Mouse (Mus musculus) embryonic facial prominence, embryonic 11.5 days (tissue): ENCODE results near the gene Ilkap. TPM values are rescaled to one million over a fixed set of nuclear protein-coding genes. Genes with fewer than 3 reads are reported as not detected.

Experiments
- ATAC-seq: fragments of 200-750 bp; cut with Nextera tagmentation; replicated peaks from 2 replicates; pipeline ENCODE4 v1.8.0; 2017; ENCODE audit warnings: low read depth; ENCODE audit not compliant: insufficient number of reproducible peaks, low FRiP score, low TSS enrichment
- DNase-seq: peaks from one replicate; pipeline ENCODE4 v3.0.0-alpha.2; 2015; ENCODE audit warnings: low spot score
- H3K27ac ChIP-seq: fragments of 300-500 bp; sonication (generic); replicated peaks from 2 replicates; pipeline ENCODE4 v1.5.1; 2014; ENCODE audit warnings: mild to moderate bottlenecking, low read depth, low read length, control low read depth
- H3K27me3 ChIP-seq: fragments of 300-500 bp; sonication (generic); 2 replicates; pipeline ENCODE4 v1.6.1; 2014; ENCODE audit warnings: mild to moderate bottlenecking, low read length, moderate library complexity, mixed read lengths; ENCODE audit not compliant: control insufficient read depth, insufficient read depth
- H3K36me3 ChIP-seq: fragments of 300-500 bp; sonication (generic); replicated peaks from 2 replicates; pipeline ENCODE4 v1.6.1; 2014; ENCODE audit warnings: low read depth, mild to moderate bottlenecking, low read length, moderate library complexity, mixed read lengths; ENCODE audit not compliant: control insufficient read depth, insufficient read depth
- H3K4me1 ChIP-seq: fragments of 300-500 bp; sonication (generic); 2 replicates; pipeline ENCODE4 v1.6.1; 2014; ENCODE audit warnings: low read length, mixed read lengths; ENCODE audit not compliant: control insufficient read depth, insufficient read depth
- H3K4me2 ChIP-seq: fragments of 300-500 bp; sonication (generic); 2 replicates; pipeline ENCODE4 v1.6.1; 2014; ENCODE audit warnings: low read depth, mild to moderate bottlenecking, control low read depth, low read length, moderate library complexity
- H3K4me3 ChIP-seq: fragments of 300-500 bp; sonication (generic); 2 replicates; pipeline ENCODE4 v1.5.1; 2014; ENCODE audit warnings: low read depth, low read length, control low read depth
- H3K9ac ChIP-seq: fragments of 300-500 bp; sonication (generic); replicated peaks from 2 replicates; pipeline ENCODE4 v1.6.1; 2014; ENCODE audit warnings: mild to moderate bottlenecking, control low read depth, low read length
- H3K9me3 ChIP-seq: fragments of 300-500 bp; sonication (generic); replicated peaks from 2 replicates; pipeline ENCODE4 v1.6.1; 2016; ENCODE audit warnings: mild to moderate bottlenecking, low read length, inconsistent platforms, mixed read lengths; ENCODE audit not compliant: control insufficient read depth
- WGBS: fragments of 180-500 bp; shearing (Covaris S2); extraction: QIAGEN DNeasy Blood & Tissue Kit; methylation state at CpG from one replicate; pipeline ENCODE4 v1.1.7; 2014; 5-methylcytosine and 5-hydroxymethylcytosine counted together
- polyA plus RNA-seq: library from polyadenylated mRNA; unstranded; fragments of >200 nt; fragmentation: Nextera tagmentation; extraction: Ambion mirVana; gene quantifications from 2 replicates; pipeline ENCODE4 v1.2.1, GENCODE M21; 2014

Ilkap gene
- polyA plus RNA-seq, 1 experiment from 2014 or later, result 178 TPM

DNA sequence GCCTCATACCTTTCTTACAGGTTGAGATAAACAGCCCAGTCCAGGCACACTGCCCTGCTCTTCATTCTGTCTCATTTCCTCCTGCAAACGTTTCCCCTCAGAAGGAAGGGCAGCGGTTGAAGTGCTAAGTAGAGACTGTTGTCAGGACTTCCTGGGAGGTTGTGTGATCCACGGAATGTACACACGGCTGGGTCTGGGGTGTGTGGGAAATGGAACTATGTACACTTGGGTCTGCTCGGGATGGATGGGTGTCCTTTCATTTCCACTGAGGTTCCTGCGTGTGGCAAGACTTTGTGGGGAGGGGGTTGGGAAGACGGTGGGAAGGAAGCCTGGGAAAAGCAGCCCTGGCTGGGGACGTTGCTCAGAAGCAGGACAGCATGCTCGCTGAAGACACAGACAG, 27.8 kb upstream of the Ilkap start:
- no peak for DNase-seq
- Histone ChIP-seq H3K4me2 (no peak overlapping the region), H3K36me3 (no peaks in the 10 kb centered on the region), H3K4me3 (no peak overlapping the region), H3K27ac (no peak overlapping the region), H3K9me3 (no peaks in the 10 kb centered on the region), H3K9ac (no peak overlapping the region), H3K27me3 (no peaks in the 10 kb centered on the region), H3K4me1 (no peaks in the 10 kb centered on the region)
- WGBS, result 80% methylated on average over 9 of the region's 9 CpGs
- ATAC-seq, result no peak

DNA sequence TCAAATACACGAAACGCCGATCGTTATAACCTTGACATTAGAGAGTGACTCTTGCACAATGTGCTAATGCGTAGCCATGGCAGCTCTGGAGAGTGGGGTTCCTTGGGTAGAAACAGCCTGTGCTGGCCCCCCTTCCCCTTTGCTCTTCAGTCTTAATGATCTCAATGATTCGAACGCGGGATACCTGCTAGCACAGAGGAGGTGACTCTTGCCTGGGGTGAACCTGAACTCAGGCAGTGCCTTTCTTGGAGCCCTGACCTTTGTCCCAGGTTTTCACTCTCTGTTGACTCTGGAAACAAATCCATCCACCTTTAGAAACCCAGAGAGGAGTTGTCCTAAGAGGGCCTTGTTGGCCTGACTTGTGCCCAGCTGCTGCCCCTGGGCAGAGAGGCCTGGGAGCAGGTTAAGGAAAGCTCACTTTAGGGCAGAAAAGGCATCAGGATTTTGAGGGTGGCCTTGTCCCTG, 22.0 kb upstream of the Ilkap start:
- Histone ChIP-seq H3K9ac (no peak overlapping the region), H3K36me3 (no peaks in the 10 kb centered on the region), H3K27me3 (no peaks in the 10 kb centered on the region), H3K4me1 (no peaks in the 10 kb centered on the region), H3K27ac (no peak overlapping the region), H3K9me3 (no peaks in the 10 kb centered on the region), H3K4me2 (no peak overlapping the region), H3K4me3 (no peak overlapping the region)
- 87% methylated on average over 8 of the region's 8 CpGs for WGBS
- ATAC-seq (no peak), DNase-seq (no peak)

DNA sequence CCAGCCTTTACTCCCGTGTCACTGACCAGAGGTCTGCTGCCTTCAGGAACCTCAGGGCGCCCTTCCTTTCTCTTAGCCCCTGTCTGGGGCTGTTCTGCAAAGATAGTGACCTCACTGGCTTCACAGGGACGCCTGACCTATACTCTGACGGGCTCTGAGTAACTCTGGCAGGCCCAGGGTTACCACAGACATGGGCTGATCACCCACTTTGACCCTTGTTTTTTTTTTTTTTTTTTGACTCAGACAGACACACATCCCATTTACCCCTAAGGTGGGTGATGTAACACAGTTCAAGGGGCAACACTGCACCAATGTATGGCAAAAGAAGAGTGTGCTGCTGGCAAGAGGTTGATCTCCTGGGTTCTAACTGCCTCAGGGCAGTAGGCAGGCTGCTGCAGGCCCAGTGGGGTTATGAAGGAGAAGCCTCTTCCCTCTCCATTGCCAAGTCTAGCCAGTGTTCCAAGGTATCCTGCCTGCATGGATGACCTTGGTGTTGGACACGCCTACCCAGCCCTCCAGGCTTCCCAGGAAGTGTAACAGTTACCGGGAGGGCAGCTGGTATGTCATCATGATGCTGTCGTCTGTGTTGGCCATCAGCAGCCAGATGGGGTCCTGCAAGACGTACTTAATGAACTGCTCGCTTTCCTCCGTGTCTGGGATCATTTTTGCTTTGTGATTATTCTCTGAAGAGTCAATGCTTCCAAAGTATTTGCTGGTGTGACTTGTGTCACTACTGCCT, 21.4 kb upstream of the Ilkap start:
- Histone ChIP-seq H3K4me1 (no peaks in the 10 kb centered on the region), H3K9ac (no peak overlapping the region), H3K4me3 (no peak overlapping the region), H3K9me3 (no peaks in the 10 kb centered on the region), H3K27ac (no peak overlapping the region), H3K4me2 (no peak overlapping the region), H3K27me3 (no peaks in the 10 kb centered on the region), H3K36me3 (no peaks in the 10 kb centered on the region)
- ATAC-seq (no peak), DNase-seq (no peak)
- 67% methylated on average over 10 of the region's 10 CpGs for WGBS

DNA sequence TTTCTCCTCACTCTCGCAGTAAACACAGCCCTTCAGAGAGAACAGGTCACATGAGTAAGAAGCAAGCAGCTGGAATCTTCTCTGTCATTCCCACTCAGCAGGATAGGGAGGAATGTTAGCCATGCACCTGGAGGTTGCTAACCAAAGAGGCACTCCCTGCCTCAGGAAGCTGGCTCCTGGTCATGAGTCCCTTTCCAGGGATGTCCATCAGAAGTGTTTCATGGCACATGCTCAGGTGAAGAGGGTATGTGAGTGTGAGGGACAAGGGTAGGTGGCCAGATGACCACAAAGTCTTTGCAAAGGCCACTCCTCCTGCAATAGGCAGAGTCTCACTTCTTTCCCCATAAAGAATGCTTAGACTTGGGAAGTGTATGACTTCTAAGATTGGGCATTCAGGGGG, 19.4 kb upstream of the Ilkap start:
- no peaks in the 10 kb centered on the region for H3K36me3 ChIP-seq
- H3K4me3 ChIP-seq, result no peak overlapping the region
- DNase-seq, result no peak
- no peaks in the 10 kb centered on the region for H3K9me3 ChIP-seq
- H3K4me1 ChIP-seq, result no peaks in the 10 kb centered on the region
- no peak overlapping the region for H3K4me2 ChIP-seq
- H3K27ac ChIP-seq, result no peak overlapping the region
- no peak for ATAC-seq
- no peak overlapping the region for H3K9ac ChIP-seq
- WGBS, result 44% methylated on average over 1 of the region's 1 CpGs
- H3K27me3 ChIP-seq, result no peaks in the 10 kb centered on the region

DNA sequence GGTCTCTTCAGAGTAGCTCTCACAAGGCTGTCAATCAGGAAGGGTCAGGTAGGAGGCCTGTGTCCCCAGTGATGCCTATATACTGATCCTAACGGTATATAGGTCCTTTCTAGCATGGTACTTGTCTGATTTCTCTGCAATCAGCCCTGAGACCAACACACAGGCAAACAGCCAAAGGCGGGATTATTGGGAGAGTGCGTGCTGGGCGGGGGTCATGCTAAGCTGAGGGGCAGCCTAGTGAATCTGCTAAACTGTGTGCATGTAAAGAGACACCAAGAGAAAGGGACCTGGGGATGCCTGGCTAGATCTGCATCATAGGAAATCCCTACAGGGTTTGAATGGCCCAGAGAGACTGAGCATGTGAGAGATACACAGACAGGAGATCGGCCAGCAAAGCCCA, 16.7 kb upstream of the Ilkap start:
- ATAC-seq (no peak), DNase-seq (no peak)
- Histone ChIP-seq H3K9ac (no peak overlapping the region), H3K4me2 (no peak overlapping the region), H3K27ac (peak overlapping the region; percentile 63), H3K27me3 (no peaks in the 10 kb centered on the region), H3K9me3 (no peaks in the 10 kb centered on the region), H3K36me3 (no peaks in the 10 kb centered on the region; the same call in 1 of the 2 replicates), H3K4me1 (peaks cover 4% of the 10 kb centered on the region; the same call in 1 of the 2 replicates), H3K4me3 (no peak overlapping the region)
- WGBS, result 75% methylated on average over 5 of the region's 5 CpGs

DNA sequence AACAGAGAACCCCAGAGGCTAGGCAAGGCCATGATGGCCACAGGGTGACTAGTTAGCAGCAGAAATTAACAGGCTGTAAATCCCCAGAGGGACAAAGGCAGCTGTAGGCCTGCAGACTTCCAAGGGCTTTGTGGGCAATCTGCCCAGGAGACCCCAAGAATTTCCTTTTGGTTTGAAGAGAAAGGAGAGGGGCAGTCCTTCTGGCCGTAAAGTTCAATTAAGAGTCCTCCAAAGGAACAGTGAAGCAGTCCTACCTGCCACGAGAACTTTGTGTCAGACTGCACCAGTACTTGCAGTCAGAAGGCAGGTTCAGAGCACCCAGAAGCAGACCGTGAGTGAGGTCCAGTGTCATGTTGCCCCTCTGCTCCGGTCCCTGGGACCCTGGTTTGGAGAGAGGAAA, 16.3 kb upstream of the Ilkap start:
- Histone ChIP-seq H3K9ac (no peak overlapping the region; the same call in 1 of the 2 replicates), H3K27me3 (no peaks in the 10 kb centered on the region), H3K27ac (peak overlapping the region; percentile 63), H3K4me1 (peaks cover 4% of the 10 kb centered on the region; the same call in 1 of the 2 replicates), H3K4me3 (no peak overlapping the region), H3K9me3 (no peaks in the 10 kb centered on the region), H3K4me2 (no peak overlapping the region), H3K36me3 (no peaks in the 10 kb centered on the region; the same call in 1 of the 2 replicates)
- ATAC-seq (no peak), DNase-seq (no peak)
- 59% methylated on average over 4 of the region's 4 CpGs for WGBS

DNA sequence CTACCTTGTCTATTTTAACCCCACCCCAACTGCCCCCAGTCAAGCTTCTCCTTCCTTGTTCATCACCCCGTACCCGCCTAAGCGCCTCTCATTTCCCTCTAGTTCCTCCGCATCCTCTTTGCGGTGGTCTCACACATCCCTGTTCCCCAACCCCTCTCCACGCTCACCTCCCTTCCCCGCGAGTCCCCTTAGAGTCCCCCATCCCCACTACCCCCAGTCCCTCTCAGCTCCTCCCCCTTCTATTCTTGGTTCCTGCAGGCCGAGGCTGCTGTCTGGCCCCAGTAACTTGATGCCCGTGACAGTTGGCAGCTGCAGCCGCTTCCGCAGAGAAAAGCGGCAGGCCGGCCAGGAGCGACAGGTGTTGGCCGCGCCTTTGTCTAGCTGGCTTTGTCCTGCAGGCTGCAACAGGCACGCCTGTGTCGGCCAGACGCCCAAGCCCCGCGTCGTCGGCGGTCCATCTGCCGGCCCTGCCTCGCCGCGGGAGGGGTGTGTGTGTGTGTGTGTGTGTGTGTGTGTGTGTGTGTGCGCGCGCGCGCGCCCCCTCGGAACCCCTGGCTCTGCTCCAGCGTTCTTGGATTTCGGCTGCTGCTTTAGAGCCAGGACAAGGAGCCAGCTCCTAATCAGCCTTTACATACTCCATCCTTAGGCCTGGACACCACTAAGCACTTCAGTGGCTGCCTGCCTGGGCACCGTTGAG, 15.4 kb upstream of the Ilkap start, which contains the start of gene Hes6:
Gene Hes6 (minus strand): TSS at position 141 of the 697 bp plus-strand sequence.
- peak; percentile 42 for ATAC-seq
- peak; percentile 83 for DNase-seq
- Histone ChIP-seq H3K4me2 (peak within 1 kb of the TSS; percentile 95), H3K4me1 (peaks cover 4% of the 10 kb centered on the region; the same call in 1 of the 2 replicates), H3K27me3 (no peaks in the 10 kb centered on the region), H3K36me3 (no peaks in the 10 kb centered on the region; the same call in 1 of the 2 replicates), H3K9ac (peak within 1 kb of the TSS; percentile 84), H3K27ac (peak within 1 kb of the TSS; percentile 63), H3K9me3 (no peaks in the 10 kb centered on the region), H3K4me3 (peak within 1 kb of the TSS; percentile 80)
- under 1% methylated on average over 39 of the region's 39 CpGs for WGBS

DNA sequence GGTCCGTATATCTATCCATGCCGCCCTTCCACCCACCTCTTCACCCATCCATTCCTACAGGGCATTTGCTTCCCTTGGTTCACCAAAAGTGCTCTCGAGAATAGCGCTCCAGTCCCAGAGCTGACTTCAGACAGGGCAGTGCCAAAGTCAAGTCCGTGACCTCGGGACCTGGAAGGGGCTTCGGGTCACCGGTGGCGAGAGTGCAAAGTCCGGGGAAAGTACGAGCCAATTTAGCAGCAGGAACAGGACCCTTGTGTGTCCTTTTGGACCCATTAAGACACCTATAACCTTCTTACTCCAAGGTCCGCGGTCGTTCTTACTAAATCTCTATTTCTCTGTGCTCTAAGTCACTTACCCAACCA, 14.9 kb upstream of the Ilkap start:
- Histone ChIP-seq H3K27me3 (no peaks in the 10 kb centered on the region), H3K9ac (peak overlapping the region; percentile 37), H3K27ac (peak overlapping the region; percentile 63), H3K36me3 (no peaks in the 10 kb centered on the region; the same call in 1 of the 2 replicates), H3K4me1 (peaks cover 4% of the 10 kb centered on the region; the same call in 1 of the 2 replicates), H3K4me2 (peak overlapping the region; percentile 62), H3K4me3 (peak overlapping the region; percentile 80), H3K9me3 (no peaks in the 10 kb centered on the region)
- WGBS, result 0% methylated on average over 14 of the region's 14 CpGs
- ATAC-seq (0 out of 2 replicates have a peak, but pooled peaks have one; percentile 3), DNase-seq (no peak)
